Mouse (Mus musculus): ENCODE results near the gene Eno1. TPM values are rescaled to one million over a fixed set of nuclear protein-coding genes. Genes with fewer than 3 reads are reported as not detected.
A peak's percentile ranks its signal among the peaks of the same experiment; 100 is the strongest.

Gene Eno1
- polyA plus RNA-seq, 1 experiment from 2014 or later: 1,551 TPM

DNA sequence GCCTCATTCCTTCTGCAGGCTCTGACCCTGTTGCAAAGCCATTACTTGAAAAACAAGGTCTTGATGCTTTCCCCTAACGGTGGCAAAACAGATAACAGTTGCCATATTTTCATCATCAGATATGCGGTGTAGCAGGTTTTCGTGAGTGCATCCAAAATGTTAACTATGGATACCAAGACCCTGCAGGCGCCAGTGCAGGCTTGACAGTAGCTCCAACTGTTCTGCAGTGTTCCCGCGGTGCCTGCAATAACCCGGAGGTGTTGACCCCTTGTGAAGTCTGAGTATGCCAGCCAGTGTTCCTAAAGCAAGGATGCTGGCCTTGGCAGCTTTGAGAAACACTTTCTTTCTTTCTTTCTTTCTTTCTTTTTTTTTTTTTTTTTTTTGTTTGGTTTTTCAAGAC lies 18.7 kb downstream of the Eno1 start:
- Histone ChIP-seq H3K9ac (ENCODE audit: low read length) (no peak overlapping the region), H3K4me3 (ENCODE audit: low read length) (no peak overlapping the region), H3K36me3 (ENCODE audit: control insufficient read depth, insufficient read depth, low read length) (peaks cover 2% of the 10 kb centered on the region; the same call in 1 of the 2 replicates), H3K27ac (ENCODE audit: low read length) (no peak overlapping the region), H3K4me1 (replicated peaks; ENCODE audit: control insufficient read depth, insufficient read depth, low read length) (peaks cover 18% of the 10 kb centered on the region), H3K27me3 (ENCODE audit: control insufficient read depth, insufficient read depth, low read depth, low read length) (no peaks in the 10 kb centered on the region), H3K4me2 (ENCODE audit: low read depth, low read length) (no peak overlapping the region), H3K9me3 (ENCODE audit: control insufficient read depth, low read length) (no peaks in the 10 kb centered on the region)
- WGBS: 84% methylated on average over 7 of the region's 7 CpGs
- ATAC-seq (ENCODE audit: low read depth): no peak

DNA sequence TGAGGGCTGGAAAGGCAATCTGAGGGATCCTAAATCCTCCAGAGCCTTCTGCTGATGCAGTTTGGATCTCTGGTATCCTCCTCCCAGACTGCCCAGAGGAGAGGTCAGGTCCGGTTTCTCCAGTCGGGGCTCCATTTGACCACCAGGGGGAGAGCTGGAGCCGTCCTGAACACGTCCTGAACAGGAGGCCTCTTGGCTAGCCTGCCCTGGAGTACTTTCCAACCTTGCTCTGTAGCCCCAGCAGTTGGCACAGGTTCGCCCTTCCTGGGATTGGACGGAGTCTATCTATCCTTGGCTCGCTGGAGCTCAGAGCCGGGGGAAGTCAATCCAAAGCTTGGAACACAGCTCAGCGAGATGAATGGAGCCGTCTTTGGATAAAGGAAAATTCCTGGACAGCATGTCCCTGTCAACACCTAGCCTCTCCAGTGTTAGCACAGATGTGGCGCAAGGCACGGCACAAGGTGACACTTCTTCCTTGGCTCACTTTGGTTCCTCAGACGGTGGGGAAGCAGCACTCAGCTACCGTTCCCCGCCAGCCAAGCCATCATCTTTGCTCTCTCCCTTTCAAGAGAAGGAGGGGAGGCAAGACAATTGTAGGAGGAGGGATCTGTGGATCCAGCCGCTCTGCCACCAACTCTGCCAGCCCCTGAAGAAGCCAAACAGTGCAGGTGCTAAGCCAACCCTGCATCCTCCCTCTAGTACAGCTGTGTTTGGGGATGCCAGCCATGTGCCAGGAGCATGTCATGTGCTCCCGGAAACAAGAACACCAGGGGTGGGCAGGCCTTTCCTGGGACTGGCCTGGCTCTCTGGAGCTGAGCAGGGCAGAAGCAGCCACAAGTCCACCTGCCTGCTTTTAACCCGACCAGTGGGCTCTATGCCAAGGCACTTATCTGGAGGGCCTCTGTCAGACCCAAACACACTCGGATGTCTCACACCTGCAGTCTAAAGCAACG lies 21.0 kb downstream of the Eno1 start:
- H3K27me3 ChIP-seq (ENCODE audit: control insufficient read depth, insufficient read depth, low read depth, low read length): no peaks in the 10 kb centered on the region
- no peaks in the 10 kb centered on the region for H3K36me3 ChIP-seq (ENCODE audit: control insufficient read depth, insufficient read depth, low read length)
- ATAC-seq (ENCODE audit: low read depth): peak; percentile 87
- no peaks in the 10 kb centered on the region for H3K9me3 ChIP-seq (ENCODE audit: control insufficient read depth, low read length)
- H3K4me1 ChIP-seq (replicated peaks; ENCODE audit: control insufficient read depth, insufficient read depth, low read length): peaks cover 20% of the 10 kb centered on the region
- 23% methylated on average over 20 of the region's 20 CpGs for WGBS
- H3K27ac ChIP-seq (ENCODE audit: low read length): peak overlapping the region; percentile 74
- no peak overlapping the region for H3K4me3 ChIP-seq (ENCODE audit: low read length)
- peak overlapping the region; percentile 31 for H3K9ac ChIP-seq (ENCODE audit: low read length)
- H3K4me2 ChIP-seq (ENCODE audit: low read depth, low read length): peak overlapping the region; percentile 33

DNA sequence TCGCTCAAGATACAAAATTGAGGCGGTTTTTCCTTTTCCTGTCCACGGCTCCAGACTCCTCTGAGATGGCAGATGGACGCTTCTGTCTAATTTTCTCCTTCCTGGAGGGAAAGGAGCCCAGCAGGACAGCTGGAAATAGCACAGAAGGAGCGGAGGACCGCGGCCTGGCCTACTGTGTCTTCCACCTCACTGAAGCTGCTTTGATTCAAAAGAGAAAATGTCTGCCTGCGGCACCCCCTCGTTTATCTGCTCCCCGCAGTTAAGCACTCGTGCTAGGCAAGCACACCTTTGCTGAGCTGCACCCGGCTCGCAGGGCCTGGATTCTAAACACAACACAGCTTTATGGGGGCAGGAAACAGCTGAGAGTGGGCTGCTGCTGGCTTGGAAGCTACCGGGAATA lies 21.9 kb downstream of the Eno1 start:
- no peak for ATAC-seq (ENCODE audit: low read depth)
- Histone ChIP-seq H3K4me2 (ENCODE audit: low read depth, low read length) (peak overlapping the region; percentile 33), H3K9ac (ENCODE audit: low read length) (peak overlapping the region; percentile 31), H3K27me3 (ENCODE audit: control insufficient read depth, insufficient read depth, low read depth, low read length) (no peaks in the 10 kb centered on the region), H3K27ac (ENCODE audit: low read length) (peak overlapping the region; percentile 74), H3K4me1 (replicated peaks; ENCODE audit: control insufficient read depth, insufficient read depth, low read length) (peaks cover 20% of the 10 kb centered on the region), H3K9me3 (ENCODE audit: control insufficient read depth, low read length) (no peaks in the 10 kb centered on the region), H3K36me3 (ENCODE audit: control insufficient read depth, insufficient read depth, low read length) (no peaks in the 10 kb centered on the region), H3K4me3 (ENCODE audit: low read length) (no peak overlapping the region)
- 43% methylated on average over 14 of the region's 14 CpGs for WGBS

DNA sequence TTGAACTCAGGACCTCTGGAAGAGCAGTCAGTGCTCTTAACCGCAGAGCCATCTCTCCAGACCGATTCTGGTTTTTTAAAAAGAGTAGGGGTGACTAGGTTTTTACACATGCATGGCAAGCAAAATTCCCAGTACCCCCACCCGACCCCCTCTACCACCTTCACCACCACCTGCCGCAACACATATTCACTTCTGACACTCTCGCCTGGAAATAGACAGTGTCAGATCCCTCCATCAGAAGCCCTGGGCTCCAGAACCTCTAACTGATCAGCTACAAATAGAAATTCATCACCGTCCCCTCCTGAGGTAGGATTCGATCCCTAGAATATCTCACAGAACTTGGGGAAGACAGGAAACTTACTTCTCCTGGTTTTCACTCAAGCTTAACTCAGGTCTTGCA lies 23.1 kb downstream of the Eno1 start:
- peaks cover 20% of the 10 kb centered on the region for H3K4me1 ChIP-seq (replicated peaks; ENCODE audit: control insufficient read depth, insufficient read depth, low read length)
- ATAC-seq (ENCODE audit: low read depth): no peak
- no peak overlapping the region for H3K9ac ChIP-seq (ENCODE audit: low read length)
- H3K27me3 ChIP-seq (ENCODE audit: control insufficient read depth, insufficient read depth, low read depth, low read length): no peaks in the 10 kb centered on the region
- H3K9me3 ChIP-seq (ENCODE audit: control insufficient read depth, low read length): no peaks in the 10 kb centered on the region
- H3K4me2 ChIP-seq (ENCODE audit: low read depth, low read length): no peak overlapping the region
- H3K27ac ChIP-seq (ENCODE audit: low read length): no peak overlapping the region
- no peak overlapping the region for H3K4me3 ChIP-seq (ENCODE audit: low read length)
- no peaks in the 10 kb centered on the region for H3K36me3 ChIP-seq (ENCODE audit: control insufficient read depth, insufficient read depth, low read length)
- 90% methylated on average over 7 of the region's 7 CpGs for WGBS

DNA sequence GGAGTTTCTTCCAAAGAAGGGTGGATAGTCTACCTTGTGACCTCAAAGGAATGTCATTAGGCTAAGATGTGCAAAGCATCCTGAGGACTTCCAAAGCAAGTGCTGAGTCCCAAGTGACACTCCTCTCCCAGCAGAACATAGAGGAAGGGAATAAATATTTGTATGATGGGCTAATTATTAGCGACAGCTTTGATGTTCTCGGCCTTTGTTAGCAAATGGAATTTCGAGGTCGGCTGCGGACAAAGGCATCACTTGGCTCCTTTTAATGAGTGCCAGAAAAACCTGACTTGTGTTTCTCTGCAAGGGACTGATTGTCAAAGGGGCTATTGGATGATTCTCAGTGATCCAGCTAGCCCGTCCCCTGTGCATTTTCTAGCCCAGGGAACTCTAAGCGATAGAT lies 23.6 kb downstream of the Eno1 start:
- WGBS: 39% methylated on average over 7 of the region's 7 CpGs
- Histone ChIP-seq H3K27me3 (ENCODE audit: control insufficient read depth, insufficient read depth, low read depth, low read length) (no peaks in the 10 kb centered on the region), H3K4me1 (replicated peaks; ENCODE audit: control insufficient read depth, insufficient read depth, low read length) (peaks cover 20% of the 10 kb centered on the region), H3K4me3 (ENCODE audit: low read length) (no peak overlapping the region), H3K4me2 (ENCODE audit: low read depth, low read length) (no peak overlapping the region), H3K9me3 (ENCODE audit: control insufficient read depth, low read length) (no peaks in the 10 kb centered on the region), H3K27ac (ENCODE audit: low read length) (no peak overlapping the region), H3K9ac (ENCODE audit: low read length) (no peak overlapping the region), H3K36me3 (ENCODE audit: control insufficient read depth, insufficient read depth, low read length) (no peaks in the 10 kb centered on the region)
- no peak for ATAC-seq (ENCODE audit: low read depth)

DNA sequence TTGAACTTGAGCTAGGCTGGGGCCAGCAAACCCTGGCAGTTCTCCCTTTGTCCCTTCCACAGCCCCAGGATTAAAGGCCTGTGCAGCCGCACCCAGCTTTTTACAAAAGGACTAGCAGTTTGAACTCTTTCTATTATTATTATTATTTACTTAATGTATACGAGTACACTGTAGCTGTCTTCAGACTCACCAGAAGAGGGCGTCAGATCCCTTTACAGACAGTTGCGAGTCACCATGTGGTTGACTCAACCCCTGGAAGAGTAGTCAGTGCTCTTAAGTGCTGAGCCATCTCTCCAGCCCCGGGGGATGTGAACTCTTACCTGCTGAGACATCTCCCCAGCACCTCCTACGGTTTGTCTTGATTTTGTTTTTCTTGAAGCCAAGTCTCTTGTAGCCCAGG lies 24.2 kb downstream of the Eno1 start:
- no peak overlapping the region for H3K4me2 ChIP-seq (ENCODE audit: low read depth, low read length)
- no peaks in the 10 kb centered on the region for H3K27me3 ChIP-seq (ENCODE audit: control insufficient read depth, insufficient read depth, low read depth, low read length)
- H3K9me3 ChIP-seq (ENCODE audit: control insufficient read depth, low read length): no peaks in the 10 kb centered on the region
- H3K36me3 ChIP-seq (ENCODE audit: control insufficient read depth, insufficient read depth, low read length): no peaks in the 10 kb centered on the region
- ATAC-seq (ENCODE audit: low read depth): no peak
- no peak overlapping the region for H3K9ac ChIP-seq (ENCODE audit: low read length)
- no peak overlapping the region for H3K4me3 ChIP-seq (ENCODE audit: low read length)
- 33% methylated on average over 6 of the region's 6 CpGs for WGBS
- no peak overlapping the region for H3K27ac ChIP-seq (ENCODE audit: low read length)
- H3K4me1 ChIP-seq (replicated peaks; ENCODE audit: control insufficient read depth, insufficient read depth, low read length): peaks cover 20% of the 10 kb centered on the region

DNA sequence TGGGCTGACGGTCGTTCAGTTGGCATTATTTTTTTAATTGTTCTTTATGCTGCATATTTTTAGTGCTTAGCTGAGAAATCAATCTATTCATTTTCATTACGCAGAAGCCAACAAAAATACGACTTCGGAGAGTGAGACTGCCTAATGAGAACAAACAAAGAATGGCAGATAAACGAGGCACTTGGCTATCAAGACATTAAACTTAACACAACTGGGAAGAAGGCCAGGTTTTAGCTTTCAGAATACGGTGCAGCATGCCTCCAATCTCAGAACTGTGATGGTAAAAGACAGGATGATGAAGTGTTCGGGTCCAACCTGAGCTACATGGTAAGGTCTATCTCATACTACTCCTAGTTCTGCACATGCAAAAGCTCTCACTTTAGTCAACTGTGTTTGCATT lies 25.8 kb downstream of the Eno1 start:
- 47% methylated on average over 8 of the region's 8 CpGs for WGBS
- Histone ChIP-seq H3K27ac (ENCODE audit: low read length) (no peak overlapping the region), H3K4me3 (ENCODE audit: low read length) (no peak overlapping the region), H3K4me2 (ENCODE audit: low read depth, low read length) (no peak overlapping the region), H3K4me1 (replicated peaks; ENCODE audit: control insufficient read depth, insufficient read depth, low read length) (peaks cover 26% of the 10 kb centered on the region), H3K27me3 (ENCODE audit: control insufficient read depth, insufficient read depth, low read depth, low read length) (no peaks in the 10 kb centered on the region), H3K36me3 (ENCODE audit: control insufficient read depth, insufficient read depth, low read length) (no peaks in the 10 kb centered on the region), H3K9me3 (ENCODE audit: control insufficient read depth, low read length) (no peaks in the 10 kb centered on the region), H3K9ac (ENCODE audit: low read length) (no peak overlapping the region)
- ATAC-seq (ENCODE audit: low read depth): no peak

DNA sequence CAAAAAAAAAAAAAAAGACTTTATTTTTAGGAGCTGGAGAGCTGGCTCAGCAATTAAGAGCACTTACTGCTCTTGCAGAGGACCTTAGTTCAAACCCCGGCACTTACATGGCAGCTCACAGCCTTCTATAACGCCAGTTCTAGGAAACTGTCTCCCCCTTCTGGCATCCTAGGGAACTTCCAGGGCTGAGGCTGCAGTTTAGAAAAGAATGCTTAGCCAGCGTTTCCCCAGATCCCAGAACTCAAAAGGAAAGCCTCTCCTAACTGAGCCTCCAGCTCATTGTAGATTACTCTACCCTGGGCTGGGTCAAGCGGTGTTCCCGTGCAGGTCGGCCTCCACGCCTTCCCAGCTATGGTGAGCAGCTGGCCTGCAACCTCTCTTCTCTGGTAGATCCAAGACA lies 28.4 kb downstream of the Eno1 start:
- Histone ChIP-seq H3K27ac (ENCODE audit: low read length) (no peak overlapping the region), H3K4me1 (replicated peaks; ENCODE audit: control insufficient read depth, insufficient read depth, low read length) (peaks cover 21% of the 10 kb centered on the region)
- 57% methylated on average over 7 of the region's 7 CpGs for WGBS

DNA sequence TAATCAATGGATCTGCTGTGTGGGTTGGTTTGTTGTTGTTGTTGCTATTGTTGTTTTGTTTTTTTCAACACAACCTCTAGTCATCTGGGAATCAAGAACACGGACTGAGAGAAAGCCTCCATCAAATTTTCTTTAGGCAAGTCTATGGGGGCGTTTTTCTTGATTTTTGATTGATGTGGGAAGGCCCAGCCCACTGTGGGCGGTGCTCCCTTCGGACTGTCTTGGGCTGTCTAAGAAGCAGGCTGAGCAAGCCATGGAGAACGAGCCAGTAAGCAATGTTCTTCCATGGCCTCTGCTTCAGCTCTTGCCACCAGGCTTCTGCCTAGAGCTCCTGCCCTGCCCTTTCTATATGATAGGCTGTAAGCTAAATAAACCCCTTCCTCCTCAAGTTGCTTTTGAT lies 28.9 kb downstream of the Eno1 start:
- no peak overlapping the region for H3K27ac ChIP-seq (ENCODE audit: low read length)
- no peaks in the 10 kb centered on the region for H3K36me3 ChIP-seq (ENCODE audit: control insufficient read depth, insufficient read depth, low read length)
- no peak overlapping the region for H3K4me3 ChIP-seq (ENCODE audit: low read length)
- no peak overlapping the region for H3K4me2 ChIP-seq (ENCODE audit: low read depth, low read length)
- ATAC-seq (ENCODE audit: low read depth): no peak
- no peaks in the 10 kb centered on the region for H3K27me3 ChIP-seq (ENCODE audit: control insufficient read depth, insufficient read depth, low read depth, low read length)
- H3K9me3 ChIP-seq (ENCODE audit: control insufficient read depth, low read length): no peaks in the 10 kb centered on the region
- no peak overlapping the region for H3K9ac ChIP-seq (ENCODE audit: low read length)
- WGBS: 61% methylated on average over 5 of the region's 5 CpGs
- peaks cover 22% of the 10 kb centered on the region for H3K4me1 ChIP-seq (replicated peaks; ENCODE audit: control insufficient read depth, insufficient read depth, low read length)

More for the DNA sequence above, 28.4 kb downstream of the Eno1 start:
- no peaks in the 10 kb centered on the region for H3K9me3 ChIP-seq (ENCODE audit: control insufficient read depth, low read length)
- H3K27me3 ChIP-seq (ENCODE audit: control insufficient read depth, insufficient read depth, low read depth, low read length): no peaks in the 10 kb centered on the region
- no peak overlapping the region for H3K4me2 ChIP-seq (ENCODE audit: low read depth, low read length)
- ATAC-seq (ENCODE audit: low read depth): no peak
- no peak overlapping the region for H3K9ac ChIP-seq (ENCODE audit: low read length)
- no peak overlapping the region for H3K4me3 ChIP-seq (ENCODE audit: low read length)
- no peaks in the 10 kb centered on the region for H3K36me3 ChIP-seq (ENCODE audit: control insufficient read depth, insufficient read depth, low read length)
